Mouse (Mus musculus): ENCODE measurements at regions not wholly inside any gene's neighbourhood (a gene's known extent, or its start where the extent isn't known, plus 50 kb on each side); places are given as distances from the start of the nearest gene placed in this dataset.

- Histone ChIP-seq H3K4me3 (replicated peaks) (no peak overlapping the region), H3K27me3 (replicated peaks) (no peaks in the 10 kb centered on the region), H3K36me3 (no peaks in the 10 kb centered on the region), H3K9ac (no peak overlapping the region), H3K4me2 (no peak overlapping the region), H3K4me1 (no peaks in the 10 kb centered on the region), H3K9me3 (no peaks in the 10 kb centered on the region), H3K27ac (no peak overlapping the region)
- no peak for ATAC-seq (ENCODE audit: insufficient read depth, low FRiP score, low read depth)
- WGBS = 50% methylated on average over 6 of the region's 6 CpGs
These were observed 108.0 kb upstream of the Ank start for GRCm38 (mm10) chr15:27358441-27358840.

- Histone ChIP-seq H3K4me2 (no peak overlapping the region), H3K27me3 (replicated peaks) (no peaks in the 10 kb centered on the region), H3K9ac (no peak overlapping the region), H3K27ac (no peak overlapping the region), H3K9me3 (no peaks in the 10 kb centered on the region), H3K4me3 (replicated peaks) (no peak overlapping the region), H3K4me1 (no peaks in the 10 kb centered on the region), H3K36me3 (no peaks in the 10 kb centered on the region)
- no peak for ATAC-seq (ENCODE audit: insufficient read depth, low FRiP score, low read depth)
- 65% methylated on average over 1 of the region's 1 CpGs for WGBS
These were observed 107.2 kb upstream of the Ank start for GRCm38 (mm10) chr15:27359271-27359670.

DNA sequence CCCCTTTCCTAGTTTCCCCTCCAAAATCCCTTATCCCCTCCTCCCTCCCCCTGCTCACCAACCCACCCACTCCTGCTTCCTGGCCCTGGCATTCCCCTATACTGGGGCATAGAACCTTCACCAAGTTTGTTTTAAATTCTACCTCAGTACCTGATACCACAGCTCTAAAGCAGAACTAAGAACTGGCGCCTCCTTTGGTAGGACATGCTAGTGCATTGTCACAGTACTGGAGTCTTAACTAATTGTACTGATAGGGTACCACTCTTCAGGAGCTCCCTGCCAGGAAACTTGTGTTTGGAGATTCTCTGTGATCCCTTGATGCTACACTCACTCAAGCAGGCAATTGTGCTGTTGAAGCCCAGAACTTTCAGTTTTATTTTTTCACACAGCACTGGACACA lies 92.0 kb upstream of the Ank start:
- Histone ChIP-seq H3K27ac (no peak overlapping the region), H3K4me2 (no peak overlapping the region), H3K4me1 (no peaks in the 10 kb centered on the region), H3K36me3 (no peaks in the 10 kb centered on the region), H3K9me3 (no peaks in the 10 kb centered on the region), H3K27me3 (replicated peaks) (no peaks in the 10 kb centered on the region), H3K9ac (no peak overlapping the region), H3K4me3 (replicated peaks) (no peak overlapping the region)
- 63% methylated on average over 1 of the region's 1 CpGs for WGBS
- ATAC-seq (ENCODE audit: insufficient read depth, low FRiP score, low read depth) = no peak

DNA sequence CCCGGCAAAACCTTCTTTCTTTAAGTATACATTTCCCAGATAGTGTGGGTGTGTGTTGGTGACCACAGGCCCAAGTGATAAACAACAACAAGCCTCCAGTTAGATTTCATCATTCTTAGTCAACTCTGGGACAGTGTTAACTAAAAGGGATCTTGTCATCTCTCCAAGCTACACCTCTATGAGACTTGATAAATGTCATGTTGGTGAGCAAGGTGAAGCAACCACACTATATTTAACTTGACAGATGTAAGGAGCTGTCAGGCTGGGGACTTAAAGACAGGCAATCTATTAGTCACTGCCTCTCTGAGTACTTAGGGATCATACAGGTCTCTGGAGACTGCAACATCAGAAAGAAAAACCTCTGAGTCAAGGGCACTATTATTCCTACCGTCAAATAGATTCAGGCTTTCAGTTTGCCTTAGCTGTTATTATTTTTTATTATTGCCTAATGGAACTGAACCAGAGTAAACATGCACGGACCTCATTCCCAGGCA lies 87.8 kb upstream of the Ank start:
- no peak overlapping the region for H3K4me2 ChIP-seq
- no peak overlapping the region for H3K4me3 ChIP-seq (replicated peaks)
- H3K4me1 ChIP-seq = no peaks in the 10 kb centered on the region
- WGBS = 72% methylated on average over 3 of the region's 3 CpGs
- H3K27ac ChIP-seq = no peak overlapping the region
- H3K9ac ChIP-seq = no peak overlapping the region
- H3K36me3 ChIP-seq = no peaks in the 10 kb centered on the region
- no peaks in the 10 kb centered on the region for H3K27me3 ChIP-seq (replicated peaks)
- no peak for ATAC-seq (ENCODE audit: insufficient read depth, low FRiP score, low read depth)
- no peaks in the 10 kb centered on the region for H3K9me3 ChIP-seq

DNA sequence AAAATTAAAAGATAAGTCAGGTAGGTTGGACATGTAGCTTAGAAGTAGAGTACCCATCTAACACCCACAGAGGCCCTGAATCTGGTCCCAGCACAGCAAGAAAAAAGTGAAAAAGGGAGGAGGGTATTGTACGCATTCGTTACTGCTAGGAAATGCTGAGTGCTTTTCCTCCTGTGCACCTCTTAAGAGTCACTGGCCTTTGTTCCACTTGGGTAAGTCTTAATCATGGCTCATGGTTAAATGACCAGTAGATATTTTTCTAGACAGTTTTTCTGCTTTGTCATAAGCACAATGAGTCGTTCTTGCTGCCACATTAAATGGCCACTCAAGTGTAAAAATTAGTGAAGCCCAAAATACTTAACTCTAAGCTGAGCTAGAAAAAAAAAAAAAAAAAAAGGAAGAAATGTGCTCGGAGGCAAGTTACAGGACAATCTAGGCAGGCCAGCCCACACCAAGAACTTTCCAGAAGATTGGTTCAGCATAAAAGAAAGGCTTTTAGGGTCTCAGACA lies 86.0 kb upstream of the Ank start:
- H3K9ac ChIP-seq = no peak overlapping the region
- H3K27ac ChIP-seq = no peak overlapping the region
- no peak overlapping the region for H3K4me2 ChIP-seq
- WGBS = 76% methylated on average over 4 of the region's 4 CpGs
- H3K4me3 ChIP-seq (replicated peaks) = no peak overlapping the region
- no peak for ATAC-seq (ENCODE audit: insufficient read depth, low FRiP score, low read depth)
- no peaks in the 10 kb centered on the region for H3K27me3 ChIP-seq (replicated peaks)
- no peaks in the 10 kb centered on the region for H3K4me1 ChIP-seq
- no peaks in the 10 kb centered on the region for H3K9me3 ChIP-seq
- no peaks in the 10 kb centered on the region for H3K36me3 ChIP-seq

DNA sequence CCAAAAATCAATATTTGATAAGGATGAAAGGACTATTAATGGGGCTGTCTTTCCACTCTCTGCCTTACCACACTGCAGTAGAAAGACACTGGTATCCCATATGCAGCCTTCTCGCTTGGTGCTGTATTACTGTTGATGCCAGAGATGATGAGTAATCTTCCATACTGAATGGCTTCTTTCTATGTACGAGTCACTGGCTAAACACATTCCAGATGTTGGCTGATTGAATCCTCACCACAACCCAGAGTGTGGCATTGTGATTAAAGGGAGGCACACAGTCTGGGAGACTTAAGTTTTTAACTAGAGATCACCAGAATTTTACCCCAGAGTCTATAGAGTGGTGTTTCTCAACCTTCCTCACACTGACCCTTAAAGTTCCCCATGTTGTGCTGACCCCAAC lies 84.9 kb upstream of the Ank start:
- H3K36me3 ChIP-seq = no peaks in the 10 kb centered on the region
- no peak for ATAC-seq (ENCODE audit: insufficient read depth, low FRiP score, low read depth)
- H3K27ac ChIP-seq = no peak overlapping the region
- no peak overlapping the region for H3K4me2 ChIP-seq
- no peaks in the 10 kb centered on the region for H3K27me3 ChIP-seq (replicated peaks)
- no peaks in the 10 kb centered on the region for H3K4me1 ChIP-seq
- no peak overlapping the region for H3K4me3 ChIP-seq (replicated peaks)
- H3K9me3 ChIP-seq = no peaks in the 10 kb centered on the region
- H3K9ac ChIP-seq = no peak overlapping the region
- 53% methylated on average over 2 of the region's 2 CpGs for WGBS

GRCm38 (mm10) chr15:27390567-27390966 lies 75.9 kb upstream of the Ank start:
- Histone ChIP-seq H3K27me3 (replicated peaks) (no peaks in the 10 kb centered on the region), H3K4me1 (no peaks in the 10 kb centered on the region), H3K36me3 (no peaks in the 10 kb centered on the region), H3K4me3 (replicated peaks) (no peak overlapping the region), H3K9ac (no peak overlapping the region), H3K27ac (no peak overlapping the region), H3K9me3 (no peaks in the 10 kb centered on the region), H3K4me2 (no peak overlapping the region)
- WGBS = 92% methylated on average over 2 of the region's 2 CpGs
- no peak for ATAC-seq (ENCODE audit: insufficient read depth, low FRiP score, low read depth)

DNA sequence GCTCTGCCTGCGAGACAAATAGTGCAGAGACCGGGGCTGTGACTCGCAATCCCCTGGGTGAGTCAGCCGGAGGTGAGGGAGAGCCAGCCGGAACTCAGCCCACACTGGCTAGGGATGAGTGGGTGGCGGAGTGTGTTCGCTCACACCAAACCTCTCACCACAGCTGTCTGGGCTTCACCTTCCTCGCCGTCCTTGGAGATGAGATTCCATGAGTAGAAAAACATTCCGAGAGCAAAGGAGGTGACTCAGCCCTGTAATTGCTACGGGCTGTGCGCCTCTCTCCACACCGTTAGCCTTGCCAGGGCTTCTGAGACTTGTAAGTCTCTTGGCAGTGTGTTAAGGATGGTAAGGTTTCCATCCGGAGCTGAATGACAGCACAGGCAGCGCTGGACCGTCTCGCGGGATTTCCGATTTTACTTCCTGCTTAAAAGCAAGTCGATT lies 60.7 kb upstream of the Ank start:
- H3K9ac ChIP-seq = no peak overlapping the region
- no peaks in the 10 kb centered on the region for H3K27me3 ChIP-seq (replicated peaks)
- no peaks in the 10 kb centered on the region for H3K4me1 ChIP-seq
- no peak for ATAC-seq (ENCODE audit: insufficient read depth, low FRiP score, low read depth)
- H3K4me3 ChIP-seq (replicated peaks) = no peak overlapping the region
- no peaks in the 10 kb centered on the region for H3K9me3 ChIP-seq
- no peaks in the 10 kb centered on the region for H3K36me3 ChIP-seq
- no peak overlapping the region for H3K4me2 ChIP-seq
- H3K27ac ChIP-seq = no peak overlapping the region
- 76% methylated on average over 20 of the region's 20 CpGs for WGBS

- Histone ChIP-seq H3K9ac (no peak overlapping the region), H3K27ac (no peak overlapping the region), H3K9me3 (no peaks in the 10 kb centered on the region), H3K4me1 (no peaks in the 10 kb centered on the region), H3K4me2 (no peak overlapping the region), H3K27me3 (replicated peaks) (no peaks in the 10 kb centered on the region), H3K36me3 (no peaks in the 10 kb centered on the region), H3K4me3 (replicated peaks) (no peak overlapping the region)
- 74% methylated on average over 8 of the region's 8 CpGs for WGBS
- ATAC-seq (ENCODE audit: insufficient read depth, low FRiP score, low read depth) = no peak
These were observed 56.6 kb upstream of the Ank start for GRCm38 (mm10) chr15:27409856-27410255.

DNA sequence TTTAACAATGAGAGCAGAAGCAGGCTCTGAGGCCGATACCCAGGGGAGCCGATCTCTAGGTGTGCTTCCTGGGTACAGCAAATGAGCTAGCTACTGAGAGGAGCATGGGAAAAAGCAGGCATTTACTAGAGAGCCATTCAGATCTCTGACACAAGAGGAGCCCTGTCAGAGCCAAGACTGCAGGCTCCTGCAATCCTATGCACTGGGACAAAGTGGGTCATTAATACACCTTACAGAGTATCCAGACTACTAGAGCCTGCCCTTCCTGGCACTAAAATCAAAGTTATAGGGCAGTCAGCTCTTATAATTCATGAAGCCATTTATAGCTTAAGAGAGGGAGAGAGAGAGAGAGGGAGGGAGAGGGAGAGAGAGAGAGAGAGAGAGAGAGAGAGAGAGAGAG lies 54.2 kb upstream of the Ank start:
- H3K9ac ChIP-seq = no peak overlapping the region
- no peaks in the 10 kb centered on the region for H3K27me3 ChIP-seq (replicated peaks)
- H3K4me3 ChIP-seq (replicated peaks) = no peak overlapping the region
- no peak overlapping the region for H3K4me2 ChIP-seq
- no peaks in the 10 kb centered on the region for H3K4me1 ChIP-seq
- no peak overlapping the region for H3K27ac ChIP-seq
- no peaks in the 10 kb centered on the region for H3K9me3 ChIP-seq
- no peak for ATAC-seq (ENCODE audit: insufficient read depth, low FRiP score, low read depth)
- WGBS = 77% methylated on average over 2 of the region's 2 CpGs
- no peaks in the 10 kb centered on the region for H3K36me3 ChIP-seq

GRCm38 (mm10) chr15:27412761-27413160 lies 53.7 kb upstream of the Ank start:
- no peak for ATAC-seq (ENCODE audit: insufficient read depth, low FRiP score, low read depth)
- no peak overlapping the region for H3K4me3 ChIP-seq (replicated peaks)
- 76% methylated on average over 1 of the region's 1 CpGs for WGBS

GRCm38 (mm10) chr15:27413486-27413885 lies 53.0 kb upstream of the Ank start:
- Histone ChIP-seq H3K4me2 (no peak overlapping the region), H3K36me3 (no peaks in the 10 kb centered on the region), H3K9me3 (no peaks in the 10 kb centered on the region), H3K4me3 (replicated peaks) (no peak overlapping the region), H3K4me1 (no peaks in the 10 kb centered on the region), H3K9ac (no peak overlapping the region), H3K27me3 (replicated peaks) (no peaks in the 10 kb centered on the region), H3K27ac (no peak overlapping the region)
- ATAC-seq (ENCODE audit: insufficient read depth, low FRiP score, low read depth) = no peak
- WGBS = 79% methylated on average over 7 of the region's 7 CpGs

More at GRCm38 (mm10) chr15:27412761-27413160, 53.7 kb upstream of the Ank start:
- Histone ChIP-seq H3K27me3 (replicated peaks) (no peaks in the 10 kb centered on the region), H3K36me3 (no peaks in the 10 kb centered on the region), H3K27ac (no peak overlapping the region), H3K9ac (no peak overlapping the region), H3K4me2 (no peak overlapping the region), H3K4me1 (no peaks in the 10 kb centered on the region), H3K9me3 (no peaks in the 10 kb centered on the region)

GRCm38 (mm10) chr15:27414819-27415218 lies 51.7 kb upstream of the Ank start:
- H3K4me1 ChIP-seq = no peaks in the 10 kb centered on the region
- 62% methylated on average over 7 of the region's 7 CpGs for WGBS
- H3K9ac ChIP-seq = no peak overlapping the region
- H3K9me3 ChIP-seq = no peaks in the 10 kb centered on the region
- H3K36me3 ChIP-seq = no peaks in the 10 kb centered on the region
- H3K4me3 ChIP-seq (replicated peaks) = no peak overlapping the region
- ATAC-seq (ENCODE audit: insufficient read depth, low FRiP score, low read depth) = no peak
- H3K27me3 ChIP-seq (replicated peaks) = no peaks in the 10 kb centered on the region
- H3K27ac ChIP-seq = no peak overlapping the region
- no peak overlapping the region for H3K4me2 ChIP-seq
